Mouse (Mus musculus): Measurements from ENCODE around the gene Krt8. TPM values are rescaled to one million over a fixed set of nuclear protein-coding genes. Genes with fewer than 3 reads are reported as not detected.

Krt8 gene
- polyA plus RNA-seq, 1 experiment: 9.3 TPM

- no peak overlapping the region for H3K4me3 ChIP-seq (ENCODE audit: control insufficient read depth, low read depth, low read length)
- H3K4me1 ChIP-seq (ENCODE audit: control insufficient read depth, insufficient read depth, low read length): peaks cover 4% of the 10 kb centered on the region
- H3K27ac ChIP-seq (ENCODE audit: control insufficient read depth, insufficient read depth, low read depth, low read length): no peak overlapping the region
- H3K36me3 ChIP-seq (ENCODE audit: control insufficient read depth, insufficient read depth, low read length): no peaks in the 10 kb centered on the region
- H3K27me3 ChIP-seq (ENCODE audit: control insufficient read depth, insufficient read depth, low read length): no peaks in the 10 kb centered on the region
- TF ChIP-seq CTCF (IDR thresholded peaks at IDR 0.05; ENCODE audit: control insufficient read depth, insufficient read depth, insufficient replicate concordance, low read depth, low read length): no peak
- TF ChIP-seq POLR2A (IDR thresholded peaks at IDR 0.05; ENCODE audit: control insufficient read depth, low read depth, low read length): no peak
Observed at GRCm38 (mm10) chr15:102040277-102040676, 36.0 kb upstream of the Krt8 start.

GRCm38 (mm10) chr15:102034121-102035053, 30.1 kb upstream of the Krt8 start:
- no peak for TF ChIP-seq CTCF (IDR thresholded peaks at IDR 0.05; ENCODE audit: control insufficient read depth, insufficient read depth, insufficient replicate concordance, low read depth, low read length)
- H3K27ac ChIP-seq (ENCODE audit: control insufficient read depth, insufficient read depth, low read depth, low read length): no peak overlapping the region

GRCm38 (mm10) chr15:102028040-102028439, 23.8 kb upstream of the Krt8 start, which contains the start of gene Krt18:
TSS of gene Krt18 (plus strand) at chr15:102028180.
- Histone ChIP-seq H3K27ac (ENCODE audit: control insufficient read depth, insufficient read depth, low read depth, low read length) (no peak within 1 kb of the TSS), H3K27me3 (ENCODE audit: control insufficient read depth, insufficient read depth, low read length) (no peaks in the 10 kb centered on the region; the same call in 1 of the 2 replicates), H3K4me1 (ENCODE audit: control insufficient read depth, insufficient read depth, low read length) (peaks cover 7% of the 10 kb centered on the region), H3K4me3 (ENCODE audit: control insufficient read depth, low read depth, low read length) (no peak within 1 kb of the TSS), H3K36me3 (ENCODE audit: control insufficient read depth, insufficient read depth, low read length) (no peaks in the 10 kb centered on the region)
- no peak for TF ChIP-seq POLR2A (IDR thresholded peaks at IDR 0.05; ENCODE audit: control insufficient read depth, low read depth, low read length)
- TF ChIP-seq CTCF (IDR thresholded peaks at IDR 0.05; ENCODE audit: control insufficient read depth, insufficient read depth, insufficient replicate concordance, low read depth, low read length): no peak

More at GRCm38 (mm10) chr15:102034121-102035053, 30.1 kb upstream of the Krt8 start:
- Histone ChIP-seq H3K4me3 (ENCODE audit: control insufficient read depth, low read depth, low read length) (no peak overlapping the region), H3K36me3 (ENCODE audit: control insufficient read depth, insufficient read depth, low read length) (no peaks in the 10 kb centered on the region), H3K27me3 (ENCODE audit: control insufficient read depth, insufficient read depth, low read length) (no peaks in the 10 kb centered on the region), H3K4me1 (ENCODE audit: control insufficient read depth, insufficient read depth, low read length) (no peaks in the 10 kb centered on the region)

- Histone ChIP-seq H3K36me3 (ENCODE audit: control insufficient read depth, insufficient read depth, low read length) (no peaks in the 10 kb centered on the region), H3K4me1 (ENCODE audit: control insufficient read depth, insufficient read depth, low read length) (peaks cover 7% of the 10 kb centered on the region), H3K27ac (ENCODE audit: control insufficient read depth, insufficient read depth, low read depth, low read length) (no peak overlapping the region), H3K27me3 (ENCODE audit: control insufficient read depth, insufficient read depth, low read length) (no peaks in the 10 kb centered on the region; the same call in 1 of the 2 replicates), H3K4me3 (ENCODE audit: control insufficient read depth, low read depth, low read length) (no peak overlapping the region)
- TF ChIP-seq POLR2A (IDR thresholded peaks at IDR 0.05; ENCODE audit: control insufficient read depth, low read depth, low read length) (no peak), CTCF (IDR thresholded peaks at IDR 0.05; ENCODE audit: control insufficient read depth, insufficient read depth, insufficient replicate concordance, low read depth, low read length) (no peak)
Observed at GRCm38 (mm10) chr15:102026430-102026829, 22.1 kb upstream of the Krt8 start.

GRCm38 (mm10) chr15:102025136-102025872, 21.0 kb upstream of the Krt8 start:
- Histone ChIP-seq H3K27me3 (ENCODE audit: control insufficient read depth, insufficient read depth, low read length) (no peaks in the 10 kb centered on the region; the same call in 1 of the 2 replicates), H3K36me3 (ENCODE audit: control insufficient read depth, insufficient read depth, low read length) (no peaks in the 10 kb centered on the region), H3K27ac (ENCODE audit: control insufficient read depth, insufficient read depth, low read depth, low read length) (no peak overlapping the region), H3K4me3 (ENCODE audit: control insufficient read depth, low read depth, low read length) (no peak overlapping the region), H3K4me1 (ENCODE audit: control insufficient read depth, insufficient read depth, low read length) (peaks cover 7% of the 10 kb centered on the region)
- TF ChIP-seq POLR2A (IDR thresholded peaks at IDR 0.05; ENCODE audit: control insufficient read depth, low read depth, low read length) (no peak), CTCF (IDR thresholded peaks at IDR 0.05; ENCODE audit: control insufficient read depth, insufficient read depth, insufficient replicate concordance, low read depth, low read length) (no peak)

- no peak for TF ChIP-seq CTCF (IDR thresholded peaks at IDR 0.05; ENCODE audit: control insufficient read depth, insufficient read depth, insufficient replicate concordance, low read depth, low read length)
- Histone ChIP-seq H3K4me1 (ENCODE audit: control insufficient read depth, insufficient read depth, low read length) (peaks cover 7% of the 10 kb centered on the region), H3K27me3 (ENCODE audit: control insufficient read depth, insufficient read depth, low read length) (no peaks in the 10 kb centered on the region; the same call in 1 of the 2 replicates), H3K4me3 (ENCODE audit: control insufficient read depth, low read depth, low read length) (no peak overlapping the region), H3K27ac (ENCODE audit: control insufficient read depth, insufficient read depth, low read depth, low read length) (no peak overlapping the region), H3K36me3 (ENCODE audit: control insufficient read depth, insufficient read depth, low read length) (no peaks in the 10 kb centered on the region)
Observed at GRCm38 (mm10) chr15:102023888-102024287, 19.6 kb upstream of the Krt8 start.

GRCm38 (mm10) chr15:102022481-102022880, 18.2 kb upstream of the Krt8 start:
- H3K27ac ChIP-seq (ENCODE audit: control insufficient read depth, insufficient read depth, low read depth, low read length): no peak overlapping the region

More at GRCm38 (mm10) chr15:102022481-102022880, 18.2 kb upstream of the Krt8 start:
- H3K4me1 ChIP-seq (ENCODE audit: control insufficient read depth, insufficient read depth, low read length): peaks cover 9% of the 10 kb centered on the region
- H3K36me3 ChIP-seq (ENCODE audit: control insufficient read depth, insufficient read depth, low read length): no peaks in the 10 kb centered on the region
- no peak overlapping the region for H3K4me3 ChIP-seq (ENCODE audit: control insufficient read depth, low read depth, low read length)
- TF ChIP-seq CTCF (IDR thresholded peaks at IDR 0.05; ENCODE audit: control insufficient read depth, insufficient read depth, insufficient replicate concordance, low read depth, low read length): no peak
- no peak for TF ChIP-seq POLR2A (IDR thresholded peaks at IDR 0.05; ENCODE audit: control insufficient read depth, low read depth, low read length)
- no peaks in the 10 kb centered on the region; the same call in 1 of the 2 replicates for H3K27me3 ChIP-seq (ENCODE audit: control insufficient read depth, insufficient read depth, low read length)

Measured in testis, adult 2 months (tissue).